Mouse (Mus musculus): ENCODE results near the gene Celf5.
A peak's percentile ranks its signal among the peaks of the same experiment; 100 is the strongest.

Gene Celf5

GRCm38 (mm10) chr10:81413310-81414261, 68.9 kb downstream of the Celf5 start:
- DNase-seq (ENCODE audit: low spot score): peak; percentile 93

GRCm38 (mm10) chr10:81412586-81413309, 69.8 kb downstream of the Celf5 start:
- no peak for DNase-seq (ENCODE audit: low spot score)

- peak; percentile 89 for DNase-seq (ENCODE audit: low spot score)
These were observed 70.8 kb downstream of the Celf5 start for GRCm38 (mm10) chr10:81411471-81412400.

- DNase-seq (ENCODE audit: low spot score): peak; percentile 73
These were observed 71.5 kb downstream of the Celf5 start for GRCm38 (mm10) chr10:81410981-81411380.

- DNase-seq (ENCODE audit: low spot score): no peak
These were observed 72.2 kb downstream of the Celf5 start for GRCm38 (mm10) chr10:81410350-81410749.

GRCm38 (mm10) chr10:81409330-81409729, 73.2 kb downstream of the Celf5 start:
- peak; percentile 58 for DNase-seq (ENCODE audit: low spot score)
